Mouse (Mus musculus): Measurements from ENCODE around the gene Gm17581.

- TF ChIP-seq EP300 (IDR thresholded peaks at IDR 0.05; ENCODE audit: insufficient read depth, low read depth, low read length) (no peak), CTCF (IDR thresholded peaks at IDR 0.05; ENCODE audit: low read depth, low read length) (no peak), POLR2A (IDR thresholded peaks at IDR 0.05; ENCODE audit: insufficient read depth, low read length) (no peak)
Observed at GRCm38 (mm10) chr2:155691336-155691722, 44.3 kb downstream of the Gm17581 start.

All from ES-Bruce4 (cell line).